Mouse (Mus musculus) 3T3-L1 (cell line): ENCODE data around the gene Vmn1r77.
"Not testable (repeated sequence)": the region's sequence is repeated elsewhere in the genome, so short reads cannot be mapped to it uniquely, and the experiment has no call there.

Source experiments
- DNase-seq: peaks from one replicate; pipeline ENCODE4 v3.0.0-alpha.2; 2015; ENCODE audit warnings: low read depth, low spot score

Vmn1r77 gene

GRCm38 (mm10) chr7:12036452-12036851, at the start of gene Vmn1r77:
TSS of gene Vmn1r77 (plus strand) at chr7:12036752.
- DNase-seq = not testable (repeated sequence)

DNA sequence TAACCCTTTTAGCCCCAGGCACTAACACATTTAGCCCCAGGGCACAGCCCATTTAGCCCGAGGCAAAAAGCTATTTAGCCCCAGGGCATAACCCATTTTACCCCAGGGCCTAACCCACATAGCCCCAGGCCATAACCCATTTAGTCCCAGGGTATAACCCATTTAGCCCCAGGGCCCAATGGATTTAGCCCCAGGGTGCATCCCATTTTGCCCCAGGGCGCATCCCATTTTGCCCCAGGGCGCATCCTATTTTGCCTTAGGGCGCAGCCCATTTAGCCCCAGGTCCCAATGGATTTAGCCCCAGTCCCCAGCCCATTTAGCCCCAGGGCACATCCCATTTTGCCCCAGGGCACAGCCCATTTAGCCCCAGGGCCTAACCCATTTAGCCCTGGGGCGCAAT, 25.1 kb upstream of the Vmn1r77 start:
- not testable (repeated sequence) for DNase-seq

GRCm38 (mm10) chr7:12012392-12012791, 24.2 kb upstream of the Vmn1r77 start:
- DNase-seq = not testable (repeated sequence)

- peak; percentile 10 for DNase-seq
Observed at GRCm38 (mm10) chr7:12013106-12013505, 23.4 kb upstream of the Vmn1r77 start.

- not testable (repeated sequence) for DNase-seq
Observed at GRCm38 (mm10) chr7:12017829-12018228, 18.7 kb upstream of the Vmn1r77 start.

DNA sequence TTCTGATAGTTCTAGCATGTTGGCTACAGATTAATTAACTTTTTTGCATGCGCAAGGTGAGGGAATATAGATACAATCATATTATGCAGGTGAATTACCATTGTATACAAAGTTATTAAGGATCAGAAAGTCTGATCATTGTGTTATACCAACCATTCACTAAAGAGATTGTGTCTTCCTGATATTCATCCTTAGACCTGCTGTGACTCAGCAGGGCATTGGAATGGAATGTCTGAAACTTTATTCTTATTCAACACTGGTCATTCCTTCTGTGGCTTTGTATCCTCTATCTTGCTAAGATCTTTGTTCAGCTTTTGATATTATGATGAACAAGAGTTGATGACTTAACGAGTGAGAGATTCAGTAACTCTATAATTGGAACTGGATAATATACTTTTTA, 4.1 kb downstream of the Vmn1r77 start:
- DNase-seq = no peak
